Mouse (Mus musculus) liver, embryonic 16.5 days (tissue): Measurements from ENCODE around the gene Acbd3. TPM values are rescaled to one million over a fixed set of nuclear protein-coding genes. Genes with fewer than 3 reads are reported as not detected.

Experiments used
- ATAC-seq: fragments of 200-750 bp; cut with Nextera tagmentation; 2 replicates; pipeline ENCODE4 v1.8.0; 2017; ENCODE audit warnings: low read depth, mild to moderate bottlenecking, moderate number of reproducible peaks, moderate library complexity
- H3K27ac ChIP-seq: fragments of 300-500 bp; sonication (generic); 2 replicates; pipeline ENCODE4 v1.5.1; 2014; ENCODE audit warnings: mild to moderate bottlenecking, low read length
- H3K27me3 ChIP-seq: fragments of 300-500 bp; sonication (generic); 2 replicates; pipeline ENCODE4 v1.6.1; 2014; ENCODE audit warnings: low read depth, low read length, mixed read lengths; ENCODE audit not compliant: control insufficient read depth, insufficient read depth
- H3K36me3 ChIP-seq: fragments of 300-500 bp; sonication (generic); 2 replicates; pipeline ENCODE4 v1.6.1; 2014; ENCODE audit warnings: mild to moderate bottlenecking; ENCODE audit not compliant: control insufficient read depth, insufficient read depth
- H3K4me1 ChIP-seq: fragments of 300-500 bp; sonication (generic); 2 replicates; pipeline ENCODE4 v1.6.1; 2014; ENCODE audit warnings: low read depth, low read length, mixed read lengths; ENCODE audit not compliant: control insufficient read depth
- H3K4me2 ChIP-seq: fragments of 300-500 bp; sonication (generic); 2 replicates; pipeline ENCODE4 v1.6.1; 2014; ENCODE audit warnings: low read depth, low read length, mixed read lengths
- H3K4me3 ChIP-seq: fragments of 300-500 bp; sonication (generic); 2 replicates; pipeline ENCODE4 v1.5.1; 2014; ENCODE audit warnings: low read depth, mild to moderate bottlenecking, low read length
- H3K9ac ChIP-seq: fragments of 300-500 bp; sonication (generic); 2 replicates; pipeline ENCODE4 v1.6.1; 2014; ENCODE audit warnings: low read depth, low read length
- H3K9me3 ChIP-seq: fragments of 300-500 bp; sonication (generic); replicated peaks from 2 replicates; pipeline ENCODE4 v1.6.1; 2016; ENCODE audit warnings: low read length; ENCODE audit not compliant: control insufficient read depth
- WGBS: fragments of 180-500 bp; shearing (Covaris S2); extraction: QIAGEN DNeasy Blood & Tissue Kit; methylation state at CpG from one replicate; pipeline ENCODE4 v1.1.7; 2014; ENCODE audit not compliant: insufficient replicate concordance; 5-methylcytosine and 5-hydroxymethylcytosine counted together
- polyA plus RNA-seq: library from polyadenylated mRNA; unstranded; fragments of >200 nt; fragmentation: Nextera tagmentation; extraction: Ambion mirVana; gene quantifications from 2 replicates; pipeline ENCODE4 v1.2.1, GENCODE M21; 2015

Acbd3 gene
- polyA plus RNA-seq, 1 experiment from 2014 or later, result 8.1 TPM

DNA sequence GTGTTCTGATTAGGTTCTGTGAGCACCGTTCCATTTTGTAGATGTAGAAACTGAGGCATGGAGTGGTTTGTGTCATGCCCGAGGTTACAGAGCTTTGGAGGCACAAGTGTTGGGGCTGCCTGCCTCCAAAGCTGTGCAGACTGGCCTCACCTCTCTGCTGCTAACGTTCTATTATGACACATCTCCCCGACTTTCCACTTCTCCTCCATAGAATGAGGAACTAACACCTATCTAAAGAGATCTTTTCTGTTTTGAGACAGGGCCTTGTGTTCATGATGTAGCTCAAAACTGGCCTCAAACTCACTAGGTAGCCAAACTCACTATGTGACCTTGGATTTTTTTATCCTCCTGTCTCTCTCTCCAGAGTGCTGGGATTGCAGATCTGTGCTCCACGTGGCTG lies 7.1 kb upstream of the Acbd3 start:
- Histone ChIP-seq H3K9ac (no peak overlapping the region), H3K27me3 (no peaks in the 10 kb centered on the region), H3K4me2 (no peak overlapping the region), H3K9me3 (no peaks in the 10 kb centered on the region), H3K4me1 (peaks cover 14% of the 10 kb centered on the region), H3K27ac (no peak overlapping the region), H3K36me3 (no peaks in the 10 kb centered on the region), H3K4me3 (no peak overlapping the region)
- no peak for ATAC-seq
- 38% methylated on average over 5 of the region's 5 CpGs for WGBS

- no peak for ATAC-seq
- Histone ChIP-seq H3K4me3 (no peak overlapping the region), H3K27ac (no peak overlapping the region), H3K4me1 (peaks cover 17% of the 10 kb centered on the region), H3K27me3 (no peaks in the 10 kb centered on the region), H3K4me2 (no peak overlapping the region), H3K9ac (no peak overlapping the region), H3K36me3 (no peaks in the 10 kb centered on the region), H3K9me3 (no peaks in the 10 kb centered on the region)
- 73% methylated on average over 6 of the region's 6 CpGs for WGBS
Measured at GRCm38 (mm10) chr1:180719483-180719882, 6.4 kb upstream of the Acbd3 start.

- Histone ChIP-seq H3K4me1 (peaks cover 20% of the 10 kb centered on the region), H3K4me3 (no peak overlapping the region), H3K27ac (no peak overlapping the region), H3K27me3 (no peaks in the 10 kb centered on the region), H3K4me2 (no peak overlapping the region), H3K36me3 (no peaks in the 10 kb centered on the region), H3K9me3 (no peaks in the 10 kb centered on the region), H3K9ac (no peak overlapping the region)
- ATAC-seq, result no peak; the same call in 1 of the 2 replicates
- WGBS, result 42% methylated on average over 5 of the region's 5 CpGs
Measured at GRCm38 (mm10) chr1:180719951-180720689, 5.7 kb upstream of the Acbd3 start.

DNA sequence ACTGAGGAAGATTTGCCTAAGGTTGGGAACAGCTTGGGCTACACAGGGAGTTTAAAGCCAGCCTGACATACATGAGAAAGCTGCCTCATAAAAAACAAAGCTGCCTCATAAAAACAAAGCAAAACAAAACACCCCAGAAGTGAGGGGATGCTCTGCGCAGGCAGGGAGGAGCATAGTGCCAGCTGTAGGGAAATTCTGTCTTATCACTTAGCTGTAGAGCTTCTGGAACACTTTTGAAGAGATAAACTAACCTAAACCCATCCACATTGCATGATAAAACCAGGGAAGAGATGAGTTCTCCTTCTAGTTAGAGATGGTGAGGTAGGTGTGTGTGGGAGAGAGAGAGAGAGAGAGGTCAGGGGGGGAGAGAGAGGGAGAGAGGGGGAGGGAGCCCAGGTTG lies 3.2 kb upstream of the Acbd3 start:
- Histone ChIP-seq H3K27ac (peak overlapping the region; percentile 63), H3K4me2 (peak overlapping the region; percentile 40), H3K27me3 (no peaks in the 10 kb centered on the region), H3K4me1 (peaks cover 33% of the 10 kb centered on the region), H3K9ac (no peak overlapping the region), H3K36me3 (no peaks in the 10 kb centered on the region), H3K9me3 (no peaks in the 10 kb centered on the region), H3K4me3 (no peak overlapping the region)
- 42% methylated on average over 1 of the region's 1 CpGs for WGBS
- peak; percentile 37 for ATAC-seq

GRCm38 (mm10) chr1:180723701-180724238 lies 2.1 kb upstream of the Acbd3 start:
- Histone ChIP-seq H3K36me3 (no peaks in the 10 kb centered on the region), H3K27me3 (no peaks in the 10 kb centered on the region), H3K4me2 (no peak overlapping the region), H3K9me3 (no peaks in the 10 kb centered on the region), H3K4me3 (no peak overlapping the region), H3K9ac (no peak overlapping the region), H3K27ac (no peak overlapping the region), H3K4me1 (peaks cover 42% of the 10 kb centered on the region)
- no peak for ATAC-seq
- WGBS, result 13% methylated on average over 1 of the region's 1 CpGs

GRCm38 (mm10) chr1:180726183-180726582 lies 340 bp downstream of the Acbd3 start:
- H3K9me3 ChIP-seq, result no peaks in the 10 kb centered on the region
- no peaks in the 10 kb centered on the region for H3K36me3 ChIP-seq
- H3K4me3 ChIP-seq, result peak overlapping the region; percentile 95
- H3K27me3 ChIP-seq, result no peaks in the 10 kb centered on the region
- under 1% methylated on average over 41 of the region's 42 CpGs for WGBS
- ATAC-seq, result peak; percentile 76
- H3K4me2 ChIP-seq, result peak overlapping the region; percentile 69
- H3K27ac ChIP-seq, result peak overlapping the region; percentile 91
- H3K4me1 ChIP-seq, result peaks cover 52% of the 10 kb centered on the region
- H3K9ac ChIP-seq, result peak overlapping the region; percentile 94

DNA sequence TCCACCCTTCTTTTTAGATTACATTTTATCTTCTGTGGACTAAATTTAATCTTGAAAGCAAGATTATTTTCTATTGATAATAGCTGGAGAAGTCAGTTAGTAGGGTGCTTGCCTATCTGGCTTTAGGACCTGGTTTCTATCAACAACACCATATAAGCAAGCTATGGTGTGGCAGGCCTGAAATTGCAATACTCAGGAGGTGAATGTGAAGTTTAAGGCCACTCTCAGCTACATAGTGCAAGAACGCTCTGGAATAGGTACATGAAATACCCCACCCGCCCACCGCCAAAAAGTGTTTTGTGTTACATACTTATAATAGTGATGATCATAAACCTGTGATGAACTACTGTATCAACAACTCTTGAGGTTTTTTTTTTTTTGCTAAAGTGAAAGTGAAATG lies 3.4 kb downstream of the Acbd3 start:
- no peak for ATAC-seq
- Histone ChIP-seq H3K9ac (no peak overlapping the region), H3K4me1 (peaks cover 35% of the 10 kb centered on the region), H3K9me3 (no peaks in the 10 kb centered on the region), H3K4me3 (no peak overlapping the region), H3K4me2 (peak overlapping the region; percentile 18; the same call in 1 of the 2 replicates), H3K36me3 (peaks cover 1% of the 10 kb centered on the region; the same call in 1 of the 2 replicates), H3K27ac (peak overlapping the region; percentile 12; the same call in 1 of the 2 replicates), H3K27me3 (no peaks in the 10 kb centered on the region)
- 80% methylated on average over 3 of the region's 3 CpGs for WGBS

DNA sequence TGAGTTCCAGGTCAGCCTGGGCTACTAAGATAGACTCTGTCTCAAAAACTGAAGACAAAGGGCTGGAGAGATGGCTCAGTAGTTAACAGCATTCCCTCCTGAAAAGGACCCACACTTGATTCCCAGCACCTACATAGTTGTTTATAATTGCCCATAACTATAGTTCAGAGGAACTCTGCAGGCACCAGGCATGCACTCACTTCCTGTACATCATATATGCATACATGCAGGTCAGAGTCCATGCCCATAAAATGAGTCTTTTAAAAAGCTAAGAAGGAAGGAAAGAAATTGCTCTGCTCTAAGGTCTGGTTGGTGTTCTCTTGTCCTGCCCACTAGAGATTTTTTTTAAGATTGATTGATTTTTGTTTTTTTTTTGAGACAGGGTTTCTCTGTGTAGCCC lies 22.0 kb downstream of the Acbd3 start:
- Histone ChIP-seq H3K9ac (no peak overlapping the region), H3K36me3 (peaks cover 47% of the 10 kb centered on the region), H3K4me3 (no peak overlapping the region), H3K4me2 (no peak overlapping the region), H3K4me1 (no peaks in the 10 kb centered on the region), H3K9me3 (no peaks in the 10 kb centered on the region), H3K27me3 (no peaks in the 10 kb centered on the region), H3K27ac (no peak overlapping the region)
- ATAC-seq, result no peak

- no peak overlapping the region for H3K4me2 ChIP-seq
- H3K4me1 ChIP-seq, result no peaks in the 10 kb centered on the region
- no peak overlapping the region for H3K27ac ChIP-seq
- no peak overlapping the region for H3K4me3 ChIP-seq
- ATAC-seq, result no peak
- peaks cover 35% of the 10 kb centered on the region for H3K36me3 ChIP-seq
- no peak overlapping the region for H3K9ac ChIP-seq
- 86% methylated on average over 11 of the region's 11 CpGs for WGBS
- no peaks in the 10 kb centered on the region for H3K27me3 ChIP-seq
- no peaks in the 10 kb centered on the region for H3K9me3 ChIP-seq
Measured at GRCm38 (mm10) chr1:180752115-180752514, 26.3 kb downstream of the Acbd3 start.
